Mouse (Mus musculus): ENCODE results near the gene Mtfp1. TPM values are rescaled to one million over a fixed set of nuclear protein-coding genes. Genes with fewer than 3 reads are reported as not detected.

The Mtfp1 gene
- polyA plus RNA-seq (2014; fragmentation: Nextera tagmentation; extraction: Ambion mirVana): 8.6 and 10.8 TPM in 2 replicates

GRCm38 (mm10) chr11:4095171-4096053 is at the start of gene Mtfp1:
TSS of gene Mtfp1 (minus strand) at chr11:4095445.
- no peaks in the 10 kb centered on the region for H3K9me3 ChIP-seq (ENCODE audit: low read depth, low read length)
- peak within 1 kb of the TSS; percentile 92 for H3K4me2 ChIP-seq
- H3K4me1 ChIP-seq (ENCODE audit: insufficient read depth): peaks cover 6% of the 10 kb centered on the region; the same call in 1 of the 2 replicates
- DNase-seq: peak; percentile 80
- peak within 1 kb of the TSS; percentile 56 for H3K9ac ChIP-seq
- peak within 1 kb of the TSS; percentile 78 for H3K27ac ChIP-seq (ENCODE audit: low read depth)
- peak; percentile 17; the same call in 1 of the 2 replicates for TF ChIP-seq CTCF (IDR thresholded peaks at IDR 0.05; ENCODE audit: low read depth)
- no peaks in the 10 kb centered on the region for H3K27me3 ChIP-seq (ENCODE audit: insufficient read depth, low read length)
- peaks cover 9% of the 10 kb centered on the region; the same call in 1 of the 2 replicates for H3K36me3 ChIP-seq (ENCODE audit: insufficient read depth)
- 6% methylated on average over 34 of the region's 34 CpGs for WGBS
- peak; percentile 10; the same call in 1 of the 2 replicates for ATAC-seq (ENCODE audit: insufficient read depth)
- peak within 1 kb of the TSS; percentile 58 for H3K4me3 ChIP-seq (ENCODE audit: low read depth, low read length)

- ATAC-seq (ENCODE audit: insufficient read depth): no peak
- Histone ChIP-seq H3K4me3 (ENCODE audit: low read depth, low read length) (no peak overlapping the region), H3K27ac (ENCODE audit: low read depth) (no peak overlapping the region), H3K4me1 (ENCODE audit: insufficient read depth) (no peaks in the 10 kb centered on the region), H3K9ac (no peak overlapping the region), H3K27me3 (ENCODE audit: insufficient read depth, low read length) (no peaks in the 10 kb centered on the region), H3K4me2 (no peak overlapping the region), H3K9me3 (ENCODE audit: low read depth, low read length) (no peaks in the 10 kb centered on the region), H3K36me3 (ENCODE audit: insufficient read depth) (peaks cover 70% of the 10 kb centered on the region)
- DNase-seq: no peak
- no peak for TF ChIP-seq CTCF (IDR thresholded peaks at IDR 0.05; ENCODE audit: low read depth)
- 85% methylated on average over 21 of the region's 21 CpGs for WGBS
Observed at GRCm38 (mm10) chr11:4143281-4144062, 48.2 kb upstream of the Mtfp1 start.

- no peaks in the 10 kb centered on the region for H3K4me1 ChIP-seq (ENCODE audit: insufficient read depth)
- 85% methylated on average over 4 of the region's 4 CpGs for WGBS
- no peaks in the 10 kb centered on the region for H3K9me3 ChIP-seq (ENCODE audit: low read depth, low read length)
- no peak overlapping the region for H3K4me2 ChIP-seq
- no peak for ATAC-seq (ENCODE audit: insufficient read depth)
- peaks cover 80% of the 10 kb centered on the region for H3K36me3 ChIP-seq (ENCODE audit: insufficient read depth)
- DNase-seq: no peak
- no peak overlapping the region for H3K4me3 ChIP-seq (ENCODE audit: low read depth, low read length)
- no peaks in the 10 kb centered on the region for H3K27me3 ChIP-seq (ENCODE audit: insufficient read depth, low read length)
- no peak overlapping the region for H3K9ac ChIP-seq
- TF ChIP-seq CTCF (IDR thresholded peaks at IDR 0.05; ENCODE audit: low read depth): no peak
- H3K27ac ChIP-seq (ENCODE audit: low read depth): no peak overlapping the region
Observed at GRCm38 (mm10) chr11:4142352-4142751, 47.1 kb upstream of the Mtfp1 start.

DNA sequence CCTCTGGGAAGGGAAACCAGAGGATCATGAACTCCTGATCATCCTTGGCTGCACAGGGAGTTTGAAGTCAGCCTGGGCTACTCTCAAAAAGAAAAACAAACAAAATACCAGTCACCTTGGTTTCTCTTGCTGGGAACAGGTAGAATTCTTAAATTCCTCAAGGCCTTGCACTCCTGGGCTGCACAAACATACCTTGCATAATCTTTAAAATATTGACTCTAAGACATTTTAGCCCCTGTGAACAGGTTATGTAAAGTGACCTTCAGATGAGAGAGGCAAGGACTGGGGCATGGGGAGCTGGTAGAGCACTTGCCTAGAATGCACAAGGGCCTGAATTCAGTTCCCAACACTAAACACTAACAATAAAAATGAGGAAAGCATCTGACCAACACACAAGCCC is 46.3 kb upstream of the Mtfp1 start:
- peaks cover 88% of the 10 kb centered on the region for H3K36me3 ChIP-seq (ENCODE audit: insufficient read depth)

GRCm38 (mm10) chr11:4138964-4139363 is 43.7 kb upstream of the Mtfp1 start:
- Histone ChIP-seq H3K27ac (ENCODE audit: low read depth) (no peak overlapping the region), H3K36me3 (ENCODE audit: insufficient read depth) (peaks cover 71% of the 10 kb centered on the region)
- TF ChIP-seq CTCF (IDR thresholded peaks at IDR 0.05; ENCODE audit: low read depth): no peak

More for the DNA sequence above, 46.3 kb upstream of the Mtfp1 start:
- no peaks in the 10 kb centered on the region for H3K4me1 ChIP-seq (ENCODE audit: insufficient read depth)
- H3K27ac ChIP-seq (ENCODE audit: low read depth): 0 out of 2 replicates have a peak overlapping the region, but pooled peaks have one; percentile 60
- H3K9me3 ChIP-seq (ENCODE audit: low read depth, low read length): no peaks in the 10 kb centered on the region
- H3K27me3 ChIP-seq (ENCODE audit: insufficient read depth, low read length): no peaks in the 10 kb centered on the region
- H3K9ac ChIP-seq: no peak overlapping the region
- H3K4me3 ChIP-seq (ENCODE audit: low read depth, low read length): no peak overlapping the region
- DNase-seq (no peak), ATAC-seq (ENCODE audit: insufficient read depth) (no peak)
- no peak overlapping the region for H3K4me2 ChIP-seq
- no peak for TF ChIP-seq CTCF (IDR thresholded peaks at IDR 0.05; ENCODE audit: low read depth)

DNA sequence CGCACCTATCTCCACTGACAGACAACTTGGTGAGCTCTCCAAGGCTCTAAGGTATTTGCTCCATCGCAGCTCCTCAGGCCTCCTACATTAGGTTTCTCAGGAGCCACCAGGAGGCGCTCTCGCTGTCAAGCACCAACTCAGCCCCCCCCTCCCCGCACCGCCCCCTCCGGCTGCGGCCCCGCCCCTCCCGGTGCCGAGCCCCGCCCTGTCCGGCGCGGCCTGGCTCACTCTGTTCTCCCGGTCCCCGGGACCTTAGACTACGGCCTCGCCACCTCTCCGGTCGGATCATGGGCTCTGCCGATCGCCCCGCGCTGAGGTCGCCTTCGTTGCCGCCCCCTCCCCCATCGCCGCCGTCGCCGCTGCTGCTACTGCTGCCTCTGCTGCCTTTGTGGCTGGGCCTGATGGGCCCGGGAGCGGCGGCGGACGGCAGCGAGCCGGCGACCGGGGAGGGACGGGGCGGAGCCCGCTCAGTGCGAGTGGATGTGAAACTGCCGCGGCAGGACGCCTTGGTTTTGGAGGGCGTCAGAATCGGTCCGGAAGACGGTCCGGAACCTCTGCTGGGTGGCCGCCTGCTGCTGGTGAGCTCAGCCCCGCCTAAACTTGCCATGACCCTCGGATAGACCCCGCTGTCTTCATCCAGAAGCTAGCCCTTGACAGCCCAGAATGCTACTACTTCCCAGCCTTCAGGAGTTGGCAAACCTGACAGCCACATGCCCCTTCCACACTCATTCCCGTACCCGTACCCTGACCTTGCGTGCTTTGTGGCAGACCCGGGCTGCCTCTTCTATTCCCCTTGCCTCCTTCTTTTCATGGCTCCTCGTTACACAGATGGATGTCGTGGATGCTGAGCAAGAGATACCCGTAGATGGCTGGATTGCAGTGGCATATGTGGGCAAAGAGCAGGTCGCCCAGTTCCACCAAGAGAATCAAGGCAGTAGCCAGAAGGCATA is 40.0 kb upstream of the Mtfp1 start, which contains the start of gene Rnf215:
TSS of gene Rnf215 (plus strand) at position 217 of the 950 bp plus-strand sequence.
- Histone ChIP-seq H3K9ac (peak within 1 kb of the TSS; percentile 96), H3K4me1 (ENCODE audit: insufficient read depth) (peaks cover 8% of the 10 kb centered on the region; the same call in 1 of the 2 replicates), H3K27ac (ENCODE audit: low read depth) (peak within 1 kb of the TSS; percentile 78; the same call in 1 of the 2 replicates), H3K4me3 (ENCODE audit: low read depth, low read length) (peak within 1 kb of the TSS; percentile 83), H3K36me3 (ENCODE audit: insufficient read depth) (peaks cover 36% of the 10 kb centered on the region), H3K9me3 (ENCODE audit: low read depth, low read length) (no peaks in the 10 kb centered on the region), H3K27me3 (ENCODE audit: insufficient read depth, low read length) (no peaks in the 10 kb centered on the region), H3K4me2 (peak within 1 kb of the TSS; percentile 92)
- peak; percentile 72 for TF ChIP-seq CTCF (IDR thresholded peaks at IDR 0.05; ENCODE audit: low read depth)
- ATAC-seq (ENCODE audit: insufficient read depth) (peak; percentile 94), DNase-seq (peak; percentile 94)
- WGBS: 2% methylated on average over 66 of the region's 66 CpGs

More at GRCm38 (mm10) chr11:4138964-4139363, 43.7 kb upstream of the Mtfp1 start:
- H3K4me1 ChIP-seq (ENCODE audit: insufficient read depth): peaks cover 8% of the 10 kb centered on the region; the same call in 1 of the 2 replicates
- H3K4me3 ChIP-seq (ENCODE audit: low read depth, low read length): no peak overlapping the region
- H3K4me2 ChIP-seq: no peak overlapping the region
- ATAC-seq (ENCODE audit: insufficient read depth) (no peak), DNase-seq (no peak)
- H3K9me3 ChIP-seq (ENCODE audit: low read depth, low read length): no peaks in the 10 kb centered on the region
- H3K9ac ChIP-seq: no peak overlapping the region
- WGBS: 49% methylated on average over 2 of the region's 2 CpGs
- no peaks in the 10 kb centered on the region for H3K27me3 ChIP-seq (ENCODE audit: insufficient read depth, low read length)

Measured in lung, embryonic 14.5 days (tissue).